In the genomic region with DNA sequence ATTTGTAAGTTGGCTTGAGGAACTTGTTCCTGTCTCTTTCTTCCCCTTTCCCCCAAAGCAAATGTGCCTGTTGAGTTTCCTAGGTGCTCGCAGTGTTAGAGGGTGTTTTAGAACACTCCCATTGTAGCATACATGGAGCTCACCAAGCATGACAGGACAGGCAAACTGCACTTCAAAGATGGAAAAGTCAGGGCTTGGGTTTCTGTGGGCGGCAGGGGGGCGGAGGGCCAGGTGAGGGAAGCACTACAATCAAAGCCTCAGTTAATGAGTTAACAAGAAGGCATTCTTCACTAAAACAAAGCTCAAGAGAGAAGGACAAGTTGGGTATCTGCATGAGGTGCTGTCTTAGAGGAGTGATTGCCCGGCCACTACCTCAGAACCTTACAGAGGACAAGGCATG, we compare ENCODE assay signal across 31 mouse cellular contexts. TPM values are rescaled to one million over a fixed set of nuclear protein-coding genes. Genes with fewer than 3 reads are reported as not detected.
DNase-seq lines count a peak whose midpoint lies in the region; ATAC-seq and TF ChIP-seq lines count a peak whose summit lies in the region.
"Had no signal": no experiment of that assay in that cellular context is flagged by ENCODE, and none has a peak within 500 bp of the region (broad histone marks: within the 10 kb centered on the region; RNA-seq: fewer than 3 reads in every experiment).

No protein-coding gene starts in this region.

- peaks cover 27% of the 10 kb centered on the region for H3K36me3 ChIP-seq in heart, embryonic 12.5 days
- H3K36me3 ChIP-seq in kidney, postnatal 0 days (ENCODE audit: insufficient read depth, low read length): peaks cover 18% of the 10 kb centered on the region; the same call in 1 of the 2 replicates
- H3K36me3 ChIP-seq in liver, embryonic 13.5 days: peaks cover 59% of the 10 kb centered on the region
- H3K36me3 ChIP-seq in liver, postnatal 0 days (replicated peaks; ENCODE audit: insufficient read depth, low read length): peaks cover 35% of the 10 kb centered on the region

- H3K9ac ChIP-seq in heart, embryonic 12.5 days: no peak overlapping the region
- H3K9ac ChIP-seq in kidney, postnatal 0 days (ENCODE audit: low read depth, low read length): no peak overlapping the region
- no peak overlapping the region for H3K9ac ChIP-seq in liver, embryonic 13.5 days
- H3K9ac ChIP-seq in liver, postnatal 0 days (replicated peaks): no peak overlapping the region
- H3K9ac ChIP-seq: embryonic facial prominence, embryonic 12.5 days; forebrain, embryonic 15.5 days; heart, embryonic 13.5 days; hindbrain, embryonic 15.5 days; midbrain, embryonic 12.5 days; neural tube, embryonic 12.5 days; stomach, embryonic 15.5 days had no signal

- no peak overlapping the region for H3K4me2 ChIP-seq in heart, embryonic 12.5 days
- H3K4me2 ChIP-seq in kidney, postnatal 0 days (ENCODE audit: low read length): no peak overlapping the region
- no peak overlapping the region for H3K4me2 ChIP-seq in liver, embryonic 13.5 days
- H3K4me2 ChIP-seq in liver, postnatal 0 days (ENCODE audit: low read depth, low read length): no peak overlapping the region
- H3K4me2 ChIP-seq: embryonic facial prominence, embryonic 12.5 days; forebrain, embryonic 15.5 days; heart, embryonic 13.5 days; hindbrain, embryonic 15.5 days; midbrain, embryonic 12.5 days; neural tube, embryonic 12.5 days; stomach, embryonic 15.5 days had no signal

- no peak for ATAC-seq in heart, embryonic 12.5 days (ENCODE audit: insufficient number of reproducible peaks, low FRiP score)
- ATAC-seq in kidney, postnatal 0 days (replicated peaks; ENCODE audit: low FRiP score, low read depth): no peak
- ATAC-seq in liver, embryonic 13.5 days (ENCODE audit: low read depth): no peak
- no peak for ATAC-seq in liver, postnatal 0 days
- ATAC-seq: forebrain, embryonic 15.5 days; inflammation-experienced regulatory T-cells, adult 6 months; lung, postnatal 0 days had no signal

- TF ChIP-seq CTCF in kidney, postnatal 0 days (IDR thresholded peaks at IDR 0.05; ENCODE audit: low read depth): no peak
- TF ChIP-seq CTCF in liver, postnatal 0 days (IDR thresholded peaks at IDR 0.05; ENCODE audit: low read depth): no peak

- H3K9me3 ChIP-seq in heart, embryonic 12.5 days (replicated peaks): no peaks in the 10 kb centered on the region
- no peaks in the 10 kb centered on the region for H3K9me3 ChIP-seq in kidney, postnatal 0 days (replicated peaks; ENCODE audit: low read length)
- H3K9me3 ChIP-seq in liver, embryonic 13.5 days (replicated peaks): no peaks in the 10 kb centered on the region
- no peaks in the 10 kb centered on the region for H3K9me3 ChIP-seq in liver, postnatal 0 days (ENCODE audit: low read length)
- H3K9me3 ChIP-seq: embryonic facial prominence, embryonic 12.5 days; forebrain, embryonic 15.5 days; heart, embryonic 13.5 days; hindbrain, embryonic 10.5 days; hindbrain, embryonic 15.5 days; megakaryocyte, embryonic 14.5 days; midbrain, embryonic 12.5 days; neural tube, embryonic 12.5 days; stomach, embryonic 15.5 days had no signal

- DNase-seq in heart, postnatal 36 days: no peak
- peak; percentile 26 for DNase-seq in kidney, postnatal 0 days (ENCODE audit: low spot score)
- DNase-seq in kidney, adult 11 months: no peak
- DNase-seq in liver, embryonic 13.5 days: no peak
- no peak for DNase-seq in liver, postnatal 0 days
- peak; percentile 48 for DNase-seq in yolk sac, embryonic 10.5 days (ENCODE audit: low spot score)
- no peak for DNase-seq in right cerebral cortex, postnatal 4 days
- DNase-seq: adrenal gland, postnatal 25 days; cerebellum, adult 11-12 months; cerebellum, adult 9-11 months; embryo, embryonic 11 days; gastrocnemius, adult 2 months; gastrocnemius, postnatal 36 days; heart, adult 2 months; heart, postnatal 10 days; left cerebral cortex, postnatal 4 days; lung, adult 18-20 months; lung, postnatal 4 days had no signal

- intact Hi-C loops in heart, postnatal 36 days (cut with DNase I): no loop called here

- peak overlapping the region; percentile 3; the same call in 1 of the 2 replicates for H3K27ac ChIP-seq in heart, embryonic 12.5 days (ENCODE audit: poor library complexity, severe bottlenecking)
- 0 out of 2 replicates have a peak overlapping the region, but pooled peaks have one; percentile 6 for H3K27ac ChIP-seq in kidney, postnatal 0 days
- peak overlapping the region; percentile 61; the same call in 1 of the 2 replicates for H3K27ac ChIP-seq in liver, embryonic 13.5 days
- H3K27ac ChIP-seq in liver, postnatal 0 days (ENCODE audit: low read depth): no peak overlapping the region
- H3K27ac ChIP-seq: embryonic facial prominence, embryonic 12.5 days; forebrain, embryonic 15.5 days; gastrocnemius, adult 2 months; heart, adult 2 months; heart, embryonic 13.5 days; hindbrain, embryonic 10.5 days; hindbrain, embryonic 15.5 days; midbrain, embryonic 12.5 days; neural tube, embryonic 12.5 days; stomach, embryonic 15.5 days had no signal

- peaks cover 75% of the 10 kb centered on the region for H3K4me1 ChIP-seq in heart, embryonic 12.5 days (replicated peaks)
- peaks cover 22% of the 10 kb centered on the region; the same call in 1 of the 2 replicates for H3K4me1 ChIP-seq in kidney, postnatal 0 days (replicated peaks; ENCODE audit: insufficient read depth, low read length)
- H3K4me1 ChIP-seq in liver, embryonic 13.5 days (replicated peaks): peaks cover 93% of the 10 kb centered on the region
- peaks cover 56% of the 10 kb centered on the region for H3K4me1 ChIP-seq in liver, postnatal 0 days (ENCODE audit: insufficient read depth)

- WGBS in heart, embryonic 12.5 days: 87% methylated on average over 4 of the region's 4 CpGs
- WGBS in kidney, postnatal 0 days: 41% methylated on average over 4 of the region's 4 CpGs
- WGBS in liver, embryonic 13.5 days (ENCODE audit: insufficient replicate concordance): 89% methylated on average over 4 of the region's 4 CpGs
- 75% methylated on average over 4 of the region's 4 CpGs for WGBS in liver, postnatal 0 days (ENCODE audit: insufficient replicate concordance)

- no peak overlapping the region for H3K4me3 ChIP-seq in heart, embryonic 12.5 days
- no peak overlapping the region for H3K4me3 ChIP-seq in kidney, postnatal 0 days (replicated peaks; ENCODE audit: low read depth, low read length)
- no peak overlapping the region for H3K4me3 ChIP-seq in liver, embryonic 13.5 days (replicated peaks)
- H3K4me3 ChIP-seq in liver, postnatal 0 days (ENCODE audit: low read depth, low read length): no peak overlapping the region
- H3K4me3 ChIP-seq: embryonic facial prominence, embryonic 12.5 days; forebrain, embryonic 15.5 days; gastrocnemius, adult 2 months; heart, adult 2 months; heart, embryonic 13.5 days; hindbrain, embryonic 10.5 days; hindbrain, embryonic 15.5 days; megakaryocyte, embryonic 14.5 days; midbrain, embryonic 12.5 days; myocyte; neural tube, embryonic 12.5 days; stomach, embryonic 15.5 days had no signal

- no peaks in the 10 kb centered on the region for H3K27me3 ChIP-seq in heart, embryonic 12.5 days (replicated peaks)
- no peaks in the 10 kb centered on the region for H3K27me3 ChIP-seq in kidney, postnatal 0 days (ENCODE audit: insufficient read depth, low read length)
- H3K27me3 ChIP-seq in liver, embryonic 13.5 days: no peaks in the 10 kb centered on the region
- H3K27me3 ChIP-seq in liver, postnatal 0 days (ENCODE audit: insufficient read depth, low read length): no peaks in the 10 kb centered on the region
- H3K27me3 ChIP-seq: embryonic facial prominence, embryonic 12.5 days; forebrain, embryonic 15.5 days; heart, embryonic 13.5 days; hindbrain, embryonic 15.5 days; megakaryocyte, embryonic 14.5 days; midbrain, embryonic 12.5 days; neural tube, embryonic 12.5 days; stomach, embryonic 15.5 days had no signal

- no peak for TF ChIP-seq EP300 in liver, postnatal 0 days (IDR thresholded peaks at IDR 0.05; ENCODE audit: low read depth)

RNA-seq across cellular contexts. Expression of gene Pum1, which starts 56.2 kb away (rescaled TPM):
- polyA plus RNA-seq in heart, embryonic 12.5 days (2016; fragmentation: Nextera tagmentation; extraction: Ambion mirVana): 68.7 and 70.2 TPM in 2 replicates
- total RNA-seq in heart, postnatal 36 days (2021): 10 to 100 TPM; 55.5 to 62.1 TPM
- polyA plus RNA-seq in kidney, postnatal 0 days (2015; fragmentation: Nextera tagmentation; extraction: Ambion mirVana): 56.7 and 61.8 TPM in 2 replicates
- 29.7 and 36.1 TPM in 2 replicates for polyA plus RNA-seq in liver, embryonic 13.5 days (2015; fragmentation: Nextera tagmentation; extraction: Ambion mirVana)
- 14.8 and 16.7 TPM in 2 replicates for polyA plus RNA-seq in liver, postnatal 0 days (2015; fragmentation: Nextera tagmentation; extraction: Ambion mirVana)

Comparison
In these comparisons a context has a peak if more than half of its experiments do, and no peak if none do; other contexts are left out.
1. DNase-seq: peak in kidney, postnatal 0 days (single experiment) and yolk sac, embryonic 10.5 days (single experiment); none in heart, postnatal 36 days (0 of 2), kidney, adult 11 months (single experiment), liver, embryonic 13.5 days (single experiment), liver, postnatal 0 days (single experiment) and right cerebral cortex, postnatal 4 days (single experiment).